Mouse (Mus musculus) small intestine, adult 2 months (tissue): ENCODE results near the gene C130026I21Rik. TPM values are rescaled to one million over a fixed set of nuclear protein-coding genes. Genes with fewer than 3 reads are reported as not detected.
"Not testable (repeated sequence)": the region's sequence is repeated elsewhere in the genome, so short reads cannot be mapped to it uniquely, and the experiment has no call there.

Experiments used
- H3K27ac ChIP-seq: fragments of 200-500 bp; 2 replicates; pipeline ENCODE4 v1.5.1; 2012; ENCODE audit warnings: low read depth, low read length, control low read depth, inconsistent platforms; ENCODE audit not compliant: insufficient read depth
- H3K27me3 ChIP-seq: fragments of 200-500 bp; 2 replicates; pipeline ENCODE4 v1.6.1; 2012; ENCODE audit warnings: mild to moderate bottlenecking, moderate library complexity, low read length, inconsistent platforms; ENCODE audit not compliant: control insufficient read depth, insufficient read depth
- H3K36me3 ChIP-seq: fragments of 200-500 bp; 2 replicates; pipeline ENCODE4 v1.6.1; 2012; ENCODE audit warnings: mild to moderate bottlenecking, low read length, control low read depth, inconsistent platforms; ENCODE audit not compliant: control insufficient read depth, insufficient read depth
- H3K4me1 ChIP-seq: fragments of 200-500 bp; 2 replicates; pipeline ENCODE4 v1.6.1; 2012; ENCODE audit warnings: low read length, inconsistent platforms, mixed read lengths; ENCODE audit not compliant: control insufficient read depth, insufficient read depth, insufficient read length
- H3K4me3 ChIP-seq: fragments of 200-500 bp; 2 replicates; pipeline ENCODE4 v1.5.1; 2012; ENCODE audit warnings: low read depth, mild to moderate bottlenecking, control low read depth, inconsistent platforms, low read length, moderate library complexity
- WGBS: fragments of 180-500 bp; shearing (Covaris S2); methylation state at CpG from one replicate; pipeline ENCODE4 v1.1.7; 2018; 5-methylcytosine and 5-hydroxymethylcytosine counted together
- polyA plus RNA-seq: library from polyadenylated mRNA; depleted of rRNA; stranded (reverse); fragments of >200 nt; gene quantifications from 2 replicates; pipeline ENCODE4 v1.2.3, GENCODE M21; 2012

C130026I21Rik gene
- polyA plus RNA-seq, 1 experiment = 1.4 TPM

- H3K27me3 ChIP-seq, H3K4me3 ChIP-seq, H3K4me1 ChIP-seq, H3K27ac ChIP-seq, H3K36me3 ChIP-seq: not testable (repeated sequence)
- WGBS = 67% methylated on average over 13 of the region's 14 CpGs
These were observed 240.2 kb downstream of the C130026I21Rik start for GRCm38 (mm10) chr1:85030211-85030610.

- WGBS = 91% methylated on average over 13 of the region's 13 CpGs
- H3K27me3 ChIP-seq, H3K4me1 ChIP-seq, H3K4me3 ChIP-seq, H3K27ac ChIP-seq, H3K36me3 ChIP-seq: not testable (repeated sequence)
These were observed 258.4 kb downstream of the C130026I21Rik start for GRCm38 (mm10) chr1:85011933-85012332.

- WGBS = 82% methylated on average over 3 of the region's 3 CpGs
- H3K27me3 ChIP-seq, H3K4me1 ChIP-seq, H3K36me3 ChIP-seq, H3K4me3 ChIP-seq, H3K27ac ChIP-seq: not testable (repeated sequence)
These were observed 259.4 kb downstream of the C130026I21Rik start for GRCm38 (mm10) chr1:85010947-85011346.

GRCm38 (mm10) chr1:85007737-85008136 lies 262.6 kb downstream of the C130026I21Rik start:
- H3K4me1 ChIP-seq, H3K36me3 ChIP-seq: not testable (repeated sequence)
- WGBS = 68% methylated on average over 1 of the region's 1 CpGs

GRCm38 (mm10) chr1:84999241-84999640 lies 271.1 kb downstream of the C130026I21Rik start:
- not testable (repeated sequence) for H3K27me3 ChIP-seq, H3K4me3 ChIP-seq, H3K27ac ChIP-seq, H3K36me3 ChIP-seq, H3K4me1 ChIP-seq
- 94% methylated on average over 8 of the region's 12 CpGs for WGBS

More at GRCm38 (mm10) chr1:85007737-85008136, 262.6 kb downstream of the C130026I21Rik start:
- not testable (repeated sequence) for H3K27me3 ChIP-seq, H3K4me3 ChIP-seq, H3K27ac ChIP-seq

GRCm38 (mm10) chr1:84996305-84996704 lies 274.1 kb downstream of the C130026I21Rik start:
- H3K27ac ChIP-seq, H3K4me3 ChIP-seq, H3K4me1 ChIP-seq, H3K36me3 ChIP-seq, H3K27me3 ChIP-seq: not testable (repeated sequence)
- 87% methylated on average over 7 of the region's 9 CpGs for WGBS

- H3K27ac ChIP-seq, H3K27me3 ChIP-seq, H3K4me3 ChIP-seq, H3K4me1 ChIP-seq, H3K36me3 ChIP-seq: not testable (repeated sequence)
- no CpG with 5 or more reads among the region's 1 CpGs for WGBS
These were observed 275.9 kb downstream of the C130026I21Rik start for GRCm38 (mm10) chr1:84994461-84994860.

- H3K27me3 ChIP-seq, H3K4me1 ChIP-seq, H3K36me3 ChIP-seq, H3K27ac ChIP-seq, H3K4me3 ChIP-seq: not testable (repeated sequence)
- 28% methylated on average over 2 of the region's 5 CpGs for WGBS
These were observed 276.6 kb downstream of the C130026I21Rik start for GRCm38 (mm10) chr1:84993688-84994319.

GRCm38 (mm10) chr1:84993235-84993634 lies 277.1 kb downstream of the C130026I21Rik start:
- no CpG with 5 or more reads among the region's 2 CpGs for whole genome bisulfite sequencing
- H3K4me1 ChIP-seq, H3K27me3 ChIP-seq, H3K4me3 ChIP-seq, H3K27ac ChIP-seq, H3K36me3 ChIP-seq: not testable (repeated sequence)

- H3K27me3 ChIP-seq, H3K36me3 ChIP-seq, H3K27ac ChIP-seq, H3K4me1 ChIP-seq, H3K4me3 ChIP-seq: not testable (repeated sequence)
- no CpG with 5 or more reads among the region's 3 CpGs for WGBS
These were observed 277.5 kb downstream of the C130026I21Rik start for GRCm38 (mm10) chr1:84992827-84993226.

GRCm38 (mm10) chr1:84989044-84989443 lies 281.3 kb downstream of the C130026I21Rik start:
- not testable (repeated sequence) for H3K4me3 ChIP-seq, H3K4me1 ChIP-seq, H3K27me3 ChIP-seq, H3K27ac ChIP-seq, H3K36me3 ChIP-seq
- 81% methylated on average over 8 of the region's 8 CpGs for WGBS

GRCm38 (mm10) chr1:84987729-84988128 lies 282.6 kb downstream of the C130026I21Rik start:
- 75% methylated on average over 8 of the region's 8 CpGs for WGBS
- not testable (repeated sequence) for H3K4me1 ChIP-seq, H3K36me3 ChIP-seq, H3K27me3 ChIP-seq, H3K27ac ChIP-seq, H3K4me3 ChIP-seq
